Mouse (Mus musculus): ENCODE results near the gene Gm13199.
A peak's percentile ranks its signal among the peaks of the same experiment; 100 is the strongest.

Gm13199 gene

DNA sequence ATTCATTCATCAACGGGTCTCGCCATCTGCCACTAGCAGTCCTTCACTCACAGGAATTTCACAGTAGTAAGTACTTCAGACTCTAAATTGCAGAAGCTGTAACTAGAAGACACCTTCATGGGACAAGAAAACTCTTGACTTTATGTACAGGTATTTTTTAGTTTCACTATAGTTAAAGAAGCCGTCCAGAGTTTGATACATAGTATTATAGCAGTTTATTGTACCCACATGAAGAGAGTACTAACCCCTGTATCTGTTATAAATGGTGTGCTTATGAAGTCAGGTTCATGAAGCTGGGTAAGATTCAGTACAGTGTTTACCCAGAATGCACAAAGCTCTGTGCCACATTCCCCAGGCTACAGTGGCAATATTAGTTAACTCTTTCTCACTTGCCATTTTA lies at the start of gene Gm13199:
Gm13199 (minus strand) TSS at position 101 of the 400 bp plus-strand sequence.
- DNase-seq (ENCODE audit: low spot score in 2 of 2): no peak

DNA sequence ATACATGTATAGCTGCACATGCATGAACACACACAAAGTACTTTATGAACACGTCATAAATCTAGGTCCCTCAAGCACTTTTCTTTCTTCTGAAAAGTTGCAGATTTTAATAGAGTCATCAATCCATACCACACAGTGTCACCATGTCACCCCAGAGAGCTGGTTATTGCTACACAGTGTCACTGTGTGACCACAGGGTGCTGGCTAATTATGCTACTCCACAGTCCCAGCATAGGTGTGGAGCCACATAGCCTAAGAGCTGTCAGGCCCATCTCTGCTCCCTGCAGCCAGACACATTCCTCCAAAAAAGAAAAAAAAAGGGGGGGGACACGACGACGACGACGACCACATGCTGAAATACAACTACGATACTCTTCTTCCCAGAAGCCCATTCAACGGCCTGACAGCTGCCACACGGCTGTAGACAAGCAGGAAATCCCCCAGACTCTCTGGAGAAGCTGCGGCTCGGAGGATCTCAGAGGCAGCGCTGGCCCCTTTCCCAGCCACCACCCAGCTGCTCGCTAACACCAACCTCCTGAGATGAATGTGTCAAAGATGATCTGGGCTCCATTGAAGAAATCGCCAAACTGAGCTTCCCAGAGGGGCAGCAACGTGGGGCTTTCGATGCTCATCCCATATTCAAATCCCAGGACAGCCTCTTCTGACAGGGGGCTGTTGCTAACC lies 48.7 kb upstream of the Gm13199 start:
- DNase-seq (ENCODE audit: low spot score in 2 of 2): no peak

DNA sequence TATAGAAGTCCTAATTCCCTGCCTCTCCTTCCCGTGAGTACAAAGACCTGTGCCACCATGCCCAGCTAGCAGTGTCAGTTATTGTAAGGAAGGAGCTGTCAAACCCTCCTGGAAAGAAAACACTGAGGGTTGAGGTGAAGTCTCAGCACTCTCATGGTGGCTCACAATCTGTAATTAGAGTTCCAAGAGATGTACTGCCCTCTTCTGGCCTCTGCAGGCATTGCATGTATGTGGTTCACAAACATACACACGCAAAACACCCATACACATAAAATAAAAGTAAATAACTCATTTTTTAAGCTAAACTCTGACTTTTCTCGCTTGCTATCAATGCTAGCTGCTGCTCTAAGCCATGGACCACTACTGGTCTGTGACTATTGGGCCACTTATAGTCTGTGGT lies 43.9 kb upstream of the Gm13199 start:
- peak; percentile 49 to 80 for DNase-seq (ENCODE audit: low spot score in 2 of 2)

DNA sequence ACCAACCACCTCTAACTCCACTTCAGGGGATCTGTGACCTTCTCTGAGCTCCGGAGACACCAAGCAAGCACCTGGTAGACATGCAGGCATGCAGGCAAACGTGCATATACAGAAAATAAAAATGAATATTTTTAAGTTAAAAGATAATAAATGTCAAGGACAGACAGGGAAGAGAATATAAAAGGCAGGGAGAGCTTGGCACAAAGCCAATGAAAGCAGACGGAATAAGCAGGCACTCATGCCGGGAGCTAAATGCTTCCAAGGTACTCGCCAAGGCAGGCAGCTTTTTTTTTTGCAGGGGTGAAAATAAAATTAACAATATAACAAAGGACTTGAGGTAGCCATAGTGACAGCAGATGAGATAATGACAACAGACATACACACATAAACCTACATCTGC lies 43.4 kb upstream of the Gm13199 start:
- DNase-seq (ENCODE audit: low spot score in 2 of 2): no peak

DNA sequence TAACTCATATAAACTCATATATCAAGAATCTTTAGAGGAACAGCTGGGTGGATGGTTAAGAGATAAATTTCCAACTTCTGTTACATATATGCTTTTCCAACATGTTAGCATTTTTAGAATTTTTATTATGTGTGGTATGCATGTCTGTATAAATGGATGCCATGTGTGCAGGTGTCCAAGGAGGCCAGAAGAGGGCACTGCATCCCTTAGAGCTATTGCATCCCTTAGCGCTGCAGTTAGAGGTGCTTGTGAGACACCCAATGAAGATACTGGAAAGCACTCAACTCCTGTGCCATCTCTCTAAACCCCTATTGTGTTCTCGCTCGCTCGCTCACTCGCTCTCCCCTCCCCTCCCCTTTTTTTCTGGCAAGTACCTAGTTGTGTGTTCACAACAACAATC lies 37.4 kb upstream of the Gm13199 start:
- DNase-seq (ENCODE audit: low spot score in 2 of 2): peak in 1 of 2 experiments; percentile 59

DNA sequence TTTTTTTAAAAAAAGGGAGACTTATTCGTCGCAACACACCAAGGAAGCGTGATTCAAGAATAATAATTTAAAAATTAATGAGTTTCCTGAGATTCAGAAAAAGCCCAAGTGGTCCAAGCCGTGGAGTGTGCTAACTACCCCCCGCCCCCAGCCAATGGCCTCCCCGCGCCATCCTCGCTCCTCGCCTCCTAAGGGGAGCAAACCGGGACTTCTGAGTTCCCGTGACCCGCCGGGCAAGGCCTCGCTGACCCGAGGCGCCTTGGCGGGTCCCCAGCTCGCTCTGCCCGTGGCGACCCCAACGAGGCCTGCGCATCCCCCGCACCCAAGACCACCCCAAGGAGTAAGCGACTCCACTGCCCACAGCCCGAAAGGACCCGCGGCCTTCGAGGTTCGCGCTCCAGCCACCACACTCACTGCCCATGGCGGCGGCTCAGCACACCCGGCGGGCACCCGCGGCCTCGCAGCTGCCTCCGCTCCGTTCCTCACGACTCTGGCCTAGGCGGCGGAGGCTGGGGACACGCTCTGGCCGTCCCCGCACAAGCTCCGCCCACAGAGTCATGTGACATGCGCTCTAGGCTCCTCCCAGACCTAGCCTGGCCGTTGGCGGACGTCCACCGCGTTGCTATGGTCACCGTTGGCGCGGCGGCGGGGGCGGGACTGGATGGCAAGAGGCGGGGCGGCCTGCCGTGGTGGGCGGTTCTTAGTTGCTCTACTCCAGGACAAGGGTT lies 32.3 kb upstream of the Gm13199 start, which contains the start of gene Sec61a2:
Sec61a2 (minus strand) TSS at position 590 of the 728 bp plus-strand sequence.
- peak; percentile 100 for DNase-seq (ENCODE audit: low spot score in 2 of 2)

DNA sequence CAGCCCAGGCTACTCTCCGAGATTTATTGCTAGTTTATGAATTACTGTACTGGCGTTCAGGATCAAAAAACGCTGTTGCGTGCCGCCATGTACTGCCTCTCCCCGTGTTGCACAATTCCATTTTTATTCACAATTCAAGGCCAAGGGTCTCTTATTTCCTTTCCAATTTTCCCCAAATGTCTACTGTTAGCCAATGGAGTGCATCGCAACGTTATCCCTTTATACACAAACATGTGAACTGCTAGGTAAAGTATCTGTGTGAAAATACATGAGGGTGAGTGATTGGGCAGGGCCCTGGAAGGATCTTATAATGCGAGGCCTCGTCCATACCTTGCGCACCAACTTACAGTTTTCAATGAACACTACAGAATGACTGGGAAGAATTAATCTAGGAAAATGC lies 31.6 kb upstream of the Gm13199 start:
- no peak for DNase-seq (ENCODE audit: low spot score in 2 of 2)

DNA sequence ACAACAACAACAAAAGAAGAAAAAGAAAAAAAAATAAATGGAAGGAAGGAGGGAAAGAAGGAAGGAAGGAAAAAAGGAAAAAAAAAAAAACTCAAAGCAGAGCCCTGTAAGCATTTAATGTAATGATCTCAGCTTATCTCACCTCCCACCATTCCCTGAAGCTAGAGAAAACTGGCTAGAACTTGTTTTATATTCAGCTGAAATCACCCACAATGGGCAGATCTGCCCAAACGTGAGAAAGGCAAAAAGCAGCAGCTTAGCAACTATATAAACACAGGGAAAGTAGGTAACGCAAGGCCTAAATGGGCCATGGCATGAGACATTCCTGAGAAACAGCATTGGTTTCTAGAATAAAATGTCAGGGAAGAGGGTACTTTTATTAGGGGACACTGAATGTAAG lies 26.7 kb upstream of the Gm13199 start:
- no peak for DNase-seq (ENCODE audit: low spot score in 2 of 2)

DNA sequence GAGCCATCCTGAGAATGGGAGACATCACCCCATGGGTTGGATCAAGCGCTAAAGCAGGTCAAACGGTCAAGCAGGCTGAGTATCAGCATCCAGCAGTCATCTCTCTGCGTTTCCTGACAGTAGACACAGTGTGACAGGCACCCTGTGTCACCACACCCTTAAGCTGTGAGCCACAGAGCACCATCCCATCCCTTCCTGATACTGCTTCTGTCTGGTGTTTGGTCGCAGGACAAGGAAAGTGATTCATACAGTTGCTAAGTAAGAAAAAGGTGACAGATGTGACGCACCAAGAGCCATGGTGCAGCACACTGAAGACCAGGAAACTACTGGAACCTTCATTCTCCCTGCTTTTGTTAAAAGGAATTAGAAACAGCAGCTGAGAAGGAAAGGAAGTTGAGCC lies 26.1 kb upstream of the Gm13199 start:
- DNase-seq (ENCODE audit: low spot score in 2 of 2): no peak

DNA sequence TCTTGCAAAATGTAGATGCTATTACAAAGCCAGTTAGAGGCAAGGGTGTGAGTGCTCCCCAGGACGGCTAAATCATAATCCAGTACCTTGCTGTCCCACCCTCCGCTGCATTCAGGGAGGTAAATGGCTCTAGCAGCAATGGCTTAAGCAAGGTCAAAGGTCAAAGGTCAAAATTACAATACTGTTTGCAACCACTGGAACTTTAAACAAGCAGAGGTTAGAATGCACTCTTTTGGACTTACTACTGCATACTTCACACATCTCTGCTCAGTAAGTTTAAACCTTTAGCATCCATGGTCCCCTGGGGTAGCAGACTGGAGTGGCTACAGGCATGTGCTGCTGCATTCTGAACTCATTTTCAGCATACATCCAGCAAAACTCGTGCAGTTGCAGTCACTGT lies 14.7 kb upstream of the Gm13199 start:
- no peak for DNase-seq (ENCODE audit: low spot score in 2 of 2)

DNA sequence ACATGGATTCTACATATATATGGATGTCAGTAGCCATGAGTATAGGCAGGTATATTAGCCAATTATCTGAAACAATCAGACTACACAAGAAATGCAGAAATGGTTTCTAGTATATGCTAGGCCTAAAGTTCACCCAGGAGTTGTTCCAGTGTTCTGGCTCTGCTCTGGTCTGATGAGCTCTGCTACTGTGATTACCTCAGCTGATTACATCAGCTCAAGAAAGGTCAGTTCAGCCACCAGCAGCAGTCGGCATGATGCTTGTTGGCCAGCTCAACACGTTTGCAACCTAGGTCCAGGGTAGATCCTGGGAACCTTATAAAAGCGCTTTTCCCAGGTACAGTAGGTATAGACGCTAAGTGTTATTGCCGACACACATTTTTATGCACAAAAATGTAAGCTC lies 7.0 kb upstream of the Gm13199 start:
- DNase-seq (ENCODE audit: low spot score in 2 of 2): no peak

DNA sequence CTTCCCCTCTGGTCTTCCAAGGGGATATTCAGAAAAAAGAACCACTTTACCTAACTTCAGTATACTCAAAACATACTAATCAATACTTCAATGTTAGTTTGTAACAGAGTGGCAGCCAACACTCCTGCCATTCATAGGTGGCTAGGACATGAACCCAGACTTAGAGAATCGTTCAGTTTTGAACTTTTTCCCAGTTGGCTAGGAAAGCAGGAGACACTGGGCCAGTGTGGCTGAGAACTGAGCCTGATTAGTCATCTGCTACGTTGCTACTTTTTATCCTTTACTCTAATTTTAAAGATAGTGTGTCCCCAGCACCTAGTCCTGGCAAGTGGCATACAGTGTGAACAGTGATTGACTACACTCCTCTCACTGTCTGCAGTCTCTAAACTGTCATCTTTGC lies 4.9 kb upstream of the Gm13199 start:
- DNase-seq (ENCODE audit: low spot score in 2 of 2): no peak

DNA sequence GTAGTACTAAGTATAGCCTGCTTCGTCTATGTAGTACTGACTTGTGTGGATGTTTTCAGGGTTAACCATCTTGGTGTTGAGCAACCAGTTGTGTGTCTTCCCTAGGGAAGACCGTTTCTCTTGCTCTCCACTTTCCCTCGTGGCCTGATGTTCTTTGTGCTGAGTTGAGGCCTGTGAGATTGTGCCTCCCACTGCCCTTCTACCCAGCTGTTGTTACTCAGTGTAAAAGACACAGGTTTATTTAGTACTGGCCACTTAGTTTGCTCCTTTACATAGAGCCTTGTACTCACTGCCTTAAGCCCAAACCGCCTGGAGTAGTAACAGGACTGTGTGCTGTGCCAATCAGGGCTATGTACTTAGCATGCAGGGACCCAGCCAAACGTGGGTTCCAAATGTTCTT lies 10.9 kb downstream of the Gm13199 start:
- no peak for DNase-seq (ENCODE audit: low spot score in 2 of 2)

DNA sequence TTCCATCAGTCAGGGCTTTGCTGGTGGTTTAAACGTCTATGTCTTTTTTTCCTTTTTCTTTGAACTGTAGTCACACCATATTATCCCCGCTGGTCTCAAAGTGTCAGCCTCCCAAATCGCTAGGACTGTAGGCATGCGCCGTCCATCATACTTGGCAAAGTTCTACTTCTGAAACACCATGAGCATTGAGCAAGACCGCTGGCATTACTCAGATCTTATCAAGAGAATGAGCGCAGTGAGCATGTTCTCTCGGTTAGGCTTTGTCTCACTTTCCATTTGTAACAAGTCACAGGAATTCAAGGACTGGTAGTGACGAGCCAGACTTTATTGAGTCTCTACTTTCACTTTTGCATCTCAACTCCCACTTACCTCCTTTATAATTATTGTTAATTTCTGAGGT lies 11.6 kb downstream of the Gm13199 start:
- DNase-seq (ENCODE audit: low spot score in 2 of 2): no peak

DNA sequence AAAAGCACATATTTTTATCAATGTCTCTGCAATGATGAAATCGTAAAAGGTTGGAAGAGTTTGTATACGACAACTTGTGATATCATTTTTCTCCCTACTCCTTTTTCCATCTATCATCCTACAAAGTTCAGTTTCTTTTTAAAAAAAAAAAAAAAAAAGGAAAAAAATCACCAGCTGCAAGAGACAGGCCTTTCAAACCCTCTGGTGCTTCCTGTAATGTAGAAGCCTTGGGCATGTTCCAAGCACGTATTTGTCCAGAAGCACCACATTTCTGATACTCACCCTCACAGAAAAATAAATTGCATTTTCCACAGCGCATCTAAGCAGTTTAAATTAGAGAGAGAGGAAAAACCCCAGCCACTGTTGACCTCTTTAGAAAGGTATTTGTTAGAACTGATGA lies 16.9 kb downstream of the Gm13199 start:
- DNase-seq (ENCODE audit: low spot score in 2 of 2): no peak

DNA sequence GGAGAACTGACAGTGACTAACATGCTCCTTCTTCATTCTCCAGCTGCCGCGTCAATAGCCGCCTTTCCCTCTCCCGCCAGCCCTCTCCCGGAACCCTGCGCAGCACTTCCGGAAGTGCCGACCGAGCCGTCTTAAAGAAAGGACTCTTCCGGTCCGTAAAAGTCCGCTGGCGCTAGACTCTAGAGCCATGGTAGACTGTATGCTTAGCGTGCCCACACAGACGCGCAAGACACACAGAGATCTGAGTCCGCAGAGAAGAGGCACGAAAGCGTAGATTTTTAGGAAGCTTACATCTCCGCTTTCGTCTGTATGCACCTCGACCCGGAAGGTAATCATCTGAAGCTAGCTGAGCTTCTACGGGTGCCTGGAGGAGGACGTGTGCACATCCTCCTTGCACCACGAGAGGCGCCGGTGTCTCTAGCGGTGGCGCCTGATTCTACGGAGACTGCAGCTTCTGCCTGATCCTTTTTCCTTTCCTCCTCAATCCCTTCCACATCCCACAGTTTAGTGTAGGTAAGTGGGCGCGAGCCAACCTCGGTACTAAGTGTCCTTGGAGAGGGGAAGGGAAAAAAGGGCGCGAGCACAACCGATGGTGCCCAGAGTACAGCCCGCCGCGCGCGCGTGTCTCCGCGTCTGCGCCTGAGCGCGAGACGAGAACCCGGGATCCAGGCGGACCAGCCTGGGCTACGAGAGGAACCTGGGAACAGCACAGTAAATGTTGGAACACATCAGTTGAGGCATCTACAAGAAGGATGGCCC lies 17.7 kb downstream of the Gm13199 start, which contains the start of the genes Nudt5 and Cdc123:
Nudt5 (plus strand) TSS at position 147 of the 759 bp plus-strand sequence.
Cdc123 (minus strand) TSS at position 292 of the 759 bp plus-strand sequence.
- peak; percentile 83 to 89 for DNase-seq (ENCODE audit: low spot score in 2 of 2)

DNA sequence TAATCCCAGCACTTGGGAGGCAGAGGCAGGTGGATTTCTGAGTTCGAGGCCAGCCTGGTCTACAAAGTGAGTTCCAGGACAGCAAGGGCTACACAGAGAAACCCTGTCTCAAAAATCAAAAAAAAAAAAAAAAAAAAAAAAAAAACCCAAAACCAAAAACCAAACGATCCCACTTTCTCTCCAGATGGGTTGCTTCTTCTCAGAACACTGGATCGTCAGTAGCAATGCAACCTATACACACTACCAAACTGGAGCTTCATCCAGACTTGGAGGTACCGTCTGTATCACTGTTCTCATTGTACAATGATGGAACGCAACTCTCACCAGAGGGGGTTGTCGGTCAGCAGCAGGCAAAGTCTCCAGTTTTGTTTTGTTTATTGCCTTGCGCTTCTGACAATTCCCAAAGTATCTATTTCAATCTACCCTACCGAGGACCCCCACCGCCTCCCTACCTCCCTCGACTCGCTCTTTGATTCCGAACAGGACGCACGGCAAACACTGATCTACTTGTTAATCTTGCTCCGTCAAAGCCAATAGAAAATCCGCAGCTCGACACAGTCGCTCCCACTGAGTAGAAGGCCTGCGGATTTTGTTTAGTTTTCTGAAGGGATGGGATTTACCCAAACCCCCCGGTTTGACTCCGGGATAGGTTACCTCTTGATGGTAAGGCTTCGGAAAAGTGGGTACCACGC lies 18.4 kb downstream of the Gm13199 start:
- DNase-seq (ENCODE audit: low spot score in 2 of 2): no peak

DNA sequence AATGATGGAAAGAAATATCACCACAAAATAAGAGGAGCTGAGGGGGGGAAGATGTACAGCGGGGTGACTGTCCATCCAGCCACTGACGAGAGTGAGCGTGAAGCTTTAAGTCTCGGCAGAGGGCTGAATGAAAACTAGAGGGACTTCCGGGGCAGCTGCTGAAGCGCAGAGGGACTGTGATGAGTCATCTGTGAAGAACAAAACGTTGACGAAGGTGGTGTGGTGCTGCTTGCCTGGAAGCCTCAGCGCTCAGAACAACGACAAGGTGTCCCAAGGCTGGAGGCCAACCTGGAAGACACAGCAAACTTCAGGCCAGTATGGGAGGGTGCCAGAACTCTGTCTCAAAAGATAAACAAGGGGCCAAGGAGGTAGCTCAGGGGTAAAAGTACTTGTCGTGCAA lies 21.9 kb downstream of the Gm13199 start:
- no peak for DNase-seq (ENCODE audit: low spot score in 2 of 2)

DNA sequence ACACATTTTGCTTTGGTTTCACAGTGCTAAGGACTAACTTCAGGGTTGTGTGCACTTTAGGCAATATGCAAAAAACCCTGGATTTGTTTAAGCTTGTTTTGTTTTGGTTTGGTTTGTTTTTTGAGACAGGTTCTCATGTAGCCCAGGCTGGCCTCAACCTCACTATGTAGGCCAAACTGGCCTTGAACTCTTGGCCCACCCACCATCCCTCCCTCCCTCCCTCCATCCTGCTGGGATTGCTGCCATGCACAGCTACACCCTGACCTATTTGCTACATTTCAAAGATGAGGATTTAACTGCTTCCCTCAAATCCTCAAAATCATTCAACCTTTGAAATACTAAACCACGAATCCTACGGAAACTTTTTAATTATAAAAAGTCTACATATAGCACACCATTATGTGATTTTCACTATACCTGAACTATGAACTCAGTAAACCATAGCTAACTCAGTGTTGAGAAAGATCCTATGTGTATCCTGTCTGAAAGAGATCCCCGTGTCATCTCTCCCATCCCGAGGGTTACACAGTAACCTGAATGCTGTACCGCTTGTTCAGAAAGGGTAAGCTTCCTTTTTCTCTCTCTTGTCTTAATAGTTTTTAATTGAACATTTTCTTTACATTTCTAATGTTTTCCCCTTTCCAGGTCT lies 37.3 kb downstream of the Gm13199 start:
- DNase-seq (ENCODE audit: low spot score in 2 of 2): no peak

DNA sequence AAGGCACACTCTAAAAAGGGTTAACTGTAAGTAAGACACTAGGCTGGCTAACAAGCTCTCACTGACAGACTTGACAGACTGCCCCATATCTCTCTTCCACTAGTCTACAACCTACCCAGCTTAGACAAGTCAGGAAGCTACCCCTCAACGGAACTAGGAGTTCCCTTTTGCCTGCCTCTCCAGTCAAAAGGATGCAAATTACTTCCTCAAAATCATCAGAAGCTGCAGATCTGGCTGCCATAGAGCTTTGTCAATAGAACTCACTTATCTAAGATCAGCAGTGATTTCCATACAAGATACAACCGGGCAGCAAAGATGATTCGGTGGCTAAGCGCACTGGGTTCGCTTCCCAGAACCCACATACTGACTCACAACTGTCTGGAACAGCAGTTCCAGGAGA lies 38.0 kb downstream of the Gm13199 start:
- no peak for DNase-seq (ENCODE audit: low spot score in 2 of 2)

DNA sequence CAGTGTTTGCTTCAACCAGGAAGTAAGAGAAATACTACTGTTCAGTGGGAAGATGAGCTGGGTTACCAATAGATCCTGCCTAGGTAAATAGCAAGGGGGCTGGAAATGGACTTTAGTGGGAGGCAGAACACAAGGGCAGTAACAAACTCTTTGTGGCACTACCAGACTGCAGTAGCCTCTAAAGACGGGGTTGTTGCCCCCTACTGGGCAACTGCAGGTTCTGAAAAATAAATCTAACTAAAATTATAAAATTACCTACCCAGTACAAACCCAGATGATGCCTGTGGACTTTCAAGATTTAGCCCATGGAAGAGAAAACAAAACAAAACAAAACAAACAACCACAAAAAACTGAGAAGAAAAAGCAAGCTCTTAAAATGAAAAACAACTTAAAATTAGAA lies 38.5 kb downstream of the Gm13199 start:
- DNase-seq (ENCODE audit: low spot score in 2 of 2): no peak

All from spleen, postnatal 10 days (tissue).